Mouse (Mus musculus) olfactory bulb, adult 2 months (tissue): ENCODE measurements at regions not wholly inside any gene's neighbourhood (a gene's known extent, or its start where the extent isn't known, plus 50 kb on each side); places are given as distances from the start of the nearest gene placed in this dataset.

Experiments used
- CTCF ChIP-seq: fragments of 200-500 bp; IDR thresholded peaks from 2 replicates; pipeline ENCODE4 v1.5.1; 2012; ENCODE audit warnings: low read depth, mild to moderate bottlenecking, low read length, moderate library complexity; ENCODE audit not compliant: insufficient read depth
- POLR2A ChIP-seq: fragments of 200-500 bp; IDR thresholded peaks from 2 replicates; pipeline ENCODE4 v1.6.1; 2012; ENCODE audit warnings: mild to moderate bottlenecking, low read depth, low read length, moderate library complexity; ENCODE audit not compliant: insufficient read depth

DNA sequence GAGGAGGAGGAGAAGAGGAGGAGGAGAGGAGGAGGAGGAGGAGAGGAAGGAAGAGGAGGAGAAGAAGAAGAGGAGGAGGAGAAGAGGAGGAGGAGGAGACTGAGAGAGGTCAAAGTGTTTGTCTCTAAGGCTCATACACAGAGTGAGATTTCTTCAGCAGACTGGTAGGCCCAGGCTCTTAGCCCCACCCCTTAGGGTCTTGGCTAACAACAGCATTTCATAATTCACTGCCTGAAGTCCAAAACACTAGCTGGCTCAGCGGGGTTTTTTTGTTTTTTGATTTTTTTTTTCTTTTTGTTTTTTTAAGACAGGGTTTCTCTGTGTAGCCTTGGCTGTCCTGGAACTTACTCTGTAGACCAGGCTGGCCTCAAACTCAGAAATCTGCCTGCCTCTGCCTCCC, 86.5 kb upstream of the Barx2 start:
- TF ChIP-seq POLR2A (no peak), CTCF (no peak)
